Mouse (Mus musculus): ENCODE results near the gene Sall4.

The Sall4 gene

DNA sequence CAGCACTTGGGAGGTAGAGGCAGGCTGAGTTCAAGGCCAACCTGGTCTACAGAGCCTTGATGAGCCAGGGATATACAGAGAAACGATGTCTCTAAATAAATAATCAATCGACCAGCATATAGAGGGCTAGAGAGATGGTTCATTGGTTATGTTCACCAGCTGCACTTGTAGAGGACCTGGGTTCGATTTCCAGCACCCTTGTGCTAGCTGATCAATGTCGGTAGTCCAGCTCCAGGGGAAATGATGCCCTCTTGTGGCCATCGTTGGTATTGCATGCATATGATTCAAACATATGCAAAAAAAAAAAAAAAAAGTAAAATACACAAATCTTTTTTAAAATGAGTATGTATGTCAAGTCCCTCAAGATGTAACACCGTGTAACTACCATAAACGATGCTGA lies 25.1 kb downstream of the Sall4 start:
- peak; percentile 74 for DNase-seq

DNA sequence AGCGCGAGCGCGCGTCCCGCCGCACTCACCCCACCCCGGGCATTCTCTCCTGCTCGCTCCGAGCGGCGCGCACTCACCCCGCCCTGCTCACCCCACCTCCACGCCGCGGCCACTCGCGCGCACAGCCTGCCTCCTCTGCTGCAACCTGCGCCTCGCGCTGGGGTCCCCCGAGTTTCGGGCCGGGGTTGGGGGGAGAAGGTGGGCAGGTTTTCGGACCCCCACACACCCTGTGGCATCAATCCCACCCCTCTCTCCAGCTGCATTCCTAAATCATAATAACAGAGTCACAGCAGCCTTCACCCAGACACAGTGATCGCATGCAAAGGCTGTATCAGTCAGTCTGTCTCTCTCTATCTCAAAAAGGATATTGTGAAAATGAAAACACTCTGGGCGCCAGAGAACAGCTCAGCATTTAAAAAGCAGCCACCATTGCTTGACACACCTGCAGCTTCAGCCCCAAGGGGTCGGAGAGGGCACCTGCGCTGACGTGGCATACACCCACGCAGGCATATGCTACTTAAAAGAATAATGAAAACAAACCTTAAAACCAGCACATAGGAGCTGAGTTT lies 25.6 kb downstream of the Sall4 start, which contains the start of gene Atp9a:
TSS of gene Atp9a (minus strand) at position 351 of the 569 bp plus-strand sequence.
- peak; percentile 76 for DNase-seq

DNA sequence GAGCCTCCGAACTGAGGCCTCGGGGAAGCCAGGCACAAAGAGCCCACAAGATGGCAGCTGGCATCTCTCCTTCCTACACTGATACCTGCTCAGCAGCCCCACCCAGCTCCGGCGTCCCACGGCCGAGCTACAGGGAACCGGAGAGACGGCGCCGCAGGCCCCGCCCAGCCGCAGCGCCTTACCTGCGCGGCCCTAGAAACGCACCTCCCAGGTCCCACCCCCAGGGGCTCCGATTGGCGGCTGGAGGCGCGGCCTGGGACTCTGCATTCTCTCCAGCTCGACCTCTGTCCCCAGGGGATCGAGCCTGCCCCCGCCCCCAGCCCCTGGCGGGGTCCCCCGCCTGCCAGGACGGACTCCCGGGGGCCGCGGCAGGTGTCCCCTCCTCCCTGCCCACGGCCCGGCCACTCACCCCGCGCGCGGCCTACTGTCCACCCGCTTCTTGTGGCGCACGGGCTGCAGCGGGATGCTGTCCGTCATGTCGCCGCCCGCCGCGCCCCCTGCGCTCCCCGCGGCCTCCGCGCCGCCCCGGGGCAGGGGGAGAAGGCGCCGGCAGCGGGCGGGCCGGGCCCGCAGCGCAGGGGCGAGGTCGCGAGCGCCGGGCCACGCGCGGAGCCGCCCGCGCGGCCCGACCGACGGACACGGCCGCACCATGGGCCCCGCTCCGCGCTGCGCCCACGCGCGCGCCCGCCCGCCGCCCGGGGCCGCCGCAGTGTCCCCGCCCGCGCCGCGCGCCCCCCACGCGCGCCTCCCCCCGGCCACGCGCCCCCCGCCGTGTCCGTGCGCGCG lies 26.3 kb downstream of the Sall4 start:
- DNase-seq, result peak; percentile 86

DNA sequence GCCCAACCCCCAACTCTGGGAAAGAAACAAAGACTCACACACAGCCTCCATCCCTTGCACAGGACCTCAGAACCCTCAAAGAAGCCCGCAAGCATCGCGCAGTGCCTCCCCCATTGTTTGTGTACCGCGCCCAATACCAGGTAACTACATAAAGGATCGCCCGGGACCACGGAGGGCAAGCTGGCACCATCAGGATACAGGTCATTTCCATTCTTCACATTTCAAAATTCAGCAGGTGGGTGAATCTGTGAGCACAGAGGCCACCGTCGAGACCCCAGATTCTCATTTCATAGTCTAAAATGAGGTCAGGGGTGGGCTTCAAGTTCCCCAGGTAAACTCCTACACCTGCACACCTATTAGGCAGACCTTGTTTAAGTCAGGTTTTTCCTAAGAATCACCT lies 27.2 kb downstream of the Sall4 start:
- DNase-seq, result no peak

DNA sequence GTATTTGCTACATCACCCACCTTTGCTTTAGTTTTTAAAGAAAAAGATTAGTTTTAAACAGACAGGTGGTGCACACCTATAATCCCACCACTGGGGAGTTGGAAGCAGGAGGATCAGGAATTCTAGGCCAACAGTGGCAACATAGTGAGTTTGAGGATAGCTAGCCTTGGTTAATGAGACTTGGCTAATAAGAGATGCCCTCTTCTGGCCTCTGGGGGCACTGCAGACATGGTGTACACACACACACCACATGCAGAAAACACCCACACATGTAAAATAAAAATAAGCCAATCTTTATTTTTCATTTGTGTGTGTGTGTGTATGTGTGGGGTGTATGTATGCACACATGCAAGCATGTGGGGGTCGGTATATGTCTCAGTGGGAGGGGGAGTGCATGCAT lies 28.9 kb downstream of the Sall4 start:
- DNase-seq, result no peak

DNA sequence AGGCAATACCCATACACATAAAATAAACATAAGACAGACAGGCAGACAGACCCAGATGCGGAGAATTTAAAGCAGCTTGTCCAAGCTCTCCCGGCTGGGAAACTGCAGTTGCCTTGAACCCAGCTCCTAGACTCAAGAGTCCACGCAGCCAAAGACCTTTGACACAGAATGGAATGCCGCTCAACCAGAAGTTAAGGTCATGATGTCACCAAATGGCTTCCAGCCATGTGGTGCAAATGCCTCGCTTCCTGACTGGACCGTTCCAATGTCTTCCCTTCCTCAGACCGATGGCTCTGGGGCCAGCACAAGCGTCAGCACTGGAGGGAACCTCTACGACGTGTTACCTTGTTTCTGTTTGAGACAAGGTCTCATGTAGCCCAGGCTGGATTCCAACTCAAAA lies 29.9 kb downstream of the Sall4 start:
- no peak for DNase-seq

DNA sequence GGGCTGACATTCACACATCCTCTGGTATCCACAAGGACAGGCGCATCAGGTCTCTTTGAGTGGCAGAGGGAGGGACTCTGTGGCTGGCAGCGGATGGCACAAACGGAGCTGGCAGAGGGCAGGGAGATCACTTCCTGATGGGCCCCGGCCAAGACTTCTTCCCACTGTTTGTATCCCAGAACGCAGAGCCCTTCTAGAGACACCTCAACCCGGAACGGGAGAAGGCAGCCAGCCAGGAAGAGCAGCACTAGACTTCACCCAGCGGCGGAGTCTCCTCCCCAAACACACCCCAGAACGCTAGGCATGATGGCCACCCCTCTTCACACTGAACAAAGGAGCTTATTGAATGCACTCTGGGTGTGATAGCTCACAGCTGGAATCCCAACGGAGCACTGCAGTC lies 33.7 kb downstream of the Sall4 start:
- DNase-seq, result peak; percentile 78

DNA sequence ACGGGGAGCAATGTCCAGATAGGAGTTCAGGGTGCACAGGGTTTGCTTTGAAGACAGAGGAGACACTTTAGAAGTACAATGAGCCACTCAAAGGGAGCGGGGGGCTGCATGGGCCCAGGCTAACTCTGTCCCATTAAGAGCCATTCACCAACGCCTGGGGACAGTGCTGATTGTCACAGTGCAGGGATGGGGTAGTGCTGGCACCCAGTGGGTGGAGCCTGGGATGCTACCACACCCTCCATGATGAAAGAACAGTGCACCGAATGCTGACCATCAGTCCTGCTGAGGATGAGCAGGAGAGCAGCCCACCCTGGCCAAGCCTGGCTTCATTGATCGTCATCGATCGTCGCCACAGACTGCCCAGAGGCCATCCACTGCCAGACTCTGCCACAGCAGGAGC lies 36.5 kb downstream of the Sall4 start:
- no peak for DNase-seq

DNA sequence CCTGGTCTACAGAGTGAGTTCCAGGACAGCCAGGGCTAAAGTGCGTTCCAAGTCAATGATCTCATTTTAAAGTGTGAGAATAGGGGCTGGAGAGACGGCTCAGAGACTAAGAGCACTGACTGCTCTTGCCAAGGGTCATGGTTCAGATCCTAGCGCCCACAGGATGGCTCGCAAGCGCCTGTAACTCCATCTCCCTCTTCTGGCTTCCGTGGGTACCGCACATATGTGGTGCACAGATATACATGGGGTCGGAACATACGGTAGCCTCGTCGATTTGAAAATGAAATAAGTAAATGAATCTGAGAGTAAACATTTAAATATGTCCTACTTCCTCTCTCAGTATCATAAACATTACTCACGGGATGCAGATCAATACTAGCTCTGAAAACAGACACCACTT lies 38.0 kb downstream of the Sall4 start:
- no peak for DNase-seq

DNA sequence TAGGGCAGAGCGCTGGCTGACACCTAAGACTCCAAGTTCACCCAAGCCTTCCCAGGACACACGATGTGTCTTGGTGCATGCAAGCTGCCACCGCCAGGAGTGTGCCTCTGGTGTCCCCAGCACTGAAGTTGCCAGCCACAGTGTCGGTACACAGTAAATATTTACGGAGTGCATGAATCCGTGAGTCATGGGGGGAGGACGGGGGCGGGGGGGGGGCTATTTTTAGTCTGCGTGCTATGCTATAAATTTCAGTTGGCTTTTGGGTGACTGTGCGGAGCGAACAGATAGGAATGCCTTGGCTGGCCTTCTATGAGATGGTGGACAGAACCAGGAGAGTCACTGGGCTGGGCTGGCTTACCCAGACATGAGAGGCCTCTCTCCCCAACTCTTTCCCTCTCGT lies 39.7 kb downstream of the Sall4 start:
- DNase-seq, result no peak

DNA sequence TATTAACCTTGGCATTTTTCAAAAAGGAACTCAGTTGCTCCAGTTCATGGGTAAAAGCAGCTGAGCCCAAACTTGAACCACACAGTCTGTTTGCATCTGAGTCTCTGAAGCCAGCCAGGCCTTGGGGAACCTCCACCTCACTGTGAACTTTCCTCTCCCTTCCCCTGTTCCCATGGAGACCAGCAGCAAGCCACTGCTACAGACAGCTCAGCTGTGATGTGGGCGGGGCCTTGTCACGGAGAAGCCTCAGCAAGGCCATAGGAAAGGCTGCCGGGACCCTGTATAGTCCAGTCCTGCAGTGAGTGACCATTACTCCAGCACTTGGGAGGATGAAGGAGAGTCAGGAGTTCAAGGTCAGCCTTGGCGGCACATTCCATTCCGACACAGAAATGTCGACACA lies 41.7 kb downstream of the Sall4 start:
- DNase-seq, result no peak

DNA sequence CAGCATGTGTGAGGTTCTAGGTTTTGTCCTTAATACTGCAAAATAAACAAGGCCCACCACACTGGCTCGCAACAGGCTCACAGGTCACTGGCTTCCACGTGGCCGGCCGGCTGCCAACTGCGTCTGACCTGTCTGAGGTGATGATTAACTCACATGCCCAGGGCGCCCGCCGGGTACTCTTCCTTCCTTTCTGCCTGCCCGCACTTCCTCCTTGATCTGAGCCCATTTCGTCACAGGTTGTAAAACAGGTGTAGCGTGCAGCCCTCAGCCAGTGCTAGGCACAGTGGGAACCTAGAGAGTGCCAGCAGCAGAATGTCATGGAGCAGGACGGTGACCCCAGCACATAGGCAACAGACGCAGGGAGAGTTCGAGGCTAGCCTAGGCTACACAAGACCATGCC lies 46.4 kb downstream of the Sall4 start:
- DNase-seq, result peak; percentile 44

DNA sequence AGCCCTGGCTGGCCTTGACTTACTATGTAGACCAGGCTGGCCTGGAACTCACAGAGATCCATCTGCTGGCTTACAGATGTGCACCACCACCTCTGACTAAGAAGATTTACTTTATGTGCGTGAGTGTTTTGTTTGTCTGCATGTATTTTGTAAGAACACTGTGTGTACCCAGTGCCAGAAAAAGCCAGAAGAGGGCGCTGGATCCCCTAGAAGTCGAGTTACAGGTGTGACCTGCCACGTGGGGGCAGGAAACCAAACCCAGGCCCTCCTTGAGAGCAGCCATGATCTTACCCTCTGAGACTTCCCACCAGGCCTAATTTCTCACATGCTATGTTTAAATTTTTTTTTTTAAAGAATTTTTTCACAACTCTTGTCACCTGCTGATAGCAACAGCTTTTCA lies 48.0 kb downstream of the Sall4 start:
- no peak for DNase-seq

DNA sequence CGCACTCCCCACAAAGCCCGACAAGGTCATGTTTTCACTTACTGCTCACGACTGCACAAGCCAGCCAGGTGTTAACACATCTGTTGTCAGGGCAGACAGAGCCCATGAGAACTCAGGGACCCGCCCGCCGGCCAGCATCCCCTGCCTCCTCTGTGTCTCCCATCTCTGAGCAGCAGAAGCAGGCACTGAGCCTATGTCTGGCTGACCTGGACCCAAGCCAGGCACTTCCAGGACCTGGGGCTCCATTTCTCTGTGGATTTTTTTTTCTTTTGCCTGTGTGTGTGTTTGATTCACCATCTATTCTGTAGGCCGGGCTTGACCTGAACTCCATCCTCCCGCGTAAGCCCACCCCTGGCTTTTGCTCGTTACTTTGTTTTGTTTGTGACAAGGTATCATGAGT lies 49.0 kb downstream of the Sall4 start:
- peak; percentile 41 for DNase-seq

DNA sequence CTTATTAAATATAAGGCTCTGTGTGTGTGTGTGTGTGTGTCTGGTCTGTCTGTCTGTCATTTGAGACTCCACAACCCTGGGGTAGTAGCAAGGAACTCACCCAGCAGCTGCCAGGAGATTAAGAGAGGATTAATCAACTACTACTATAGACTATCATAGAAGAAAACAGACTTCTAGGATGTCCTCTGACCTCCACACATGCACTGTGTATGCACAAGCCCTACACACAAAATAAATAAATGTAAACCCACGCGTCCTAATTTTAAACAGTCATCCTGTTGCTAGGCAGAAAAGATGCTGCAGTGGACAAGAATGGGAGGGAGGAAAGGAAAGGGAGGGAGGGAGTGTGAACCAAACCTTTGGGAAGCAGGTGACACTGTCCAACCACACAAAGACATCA lies 49.5 kb downstream of the Sall4 start:
- no peak for DNase-seq

DNA sequence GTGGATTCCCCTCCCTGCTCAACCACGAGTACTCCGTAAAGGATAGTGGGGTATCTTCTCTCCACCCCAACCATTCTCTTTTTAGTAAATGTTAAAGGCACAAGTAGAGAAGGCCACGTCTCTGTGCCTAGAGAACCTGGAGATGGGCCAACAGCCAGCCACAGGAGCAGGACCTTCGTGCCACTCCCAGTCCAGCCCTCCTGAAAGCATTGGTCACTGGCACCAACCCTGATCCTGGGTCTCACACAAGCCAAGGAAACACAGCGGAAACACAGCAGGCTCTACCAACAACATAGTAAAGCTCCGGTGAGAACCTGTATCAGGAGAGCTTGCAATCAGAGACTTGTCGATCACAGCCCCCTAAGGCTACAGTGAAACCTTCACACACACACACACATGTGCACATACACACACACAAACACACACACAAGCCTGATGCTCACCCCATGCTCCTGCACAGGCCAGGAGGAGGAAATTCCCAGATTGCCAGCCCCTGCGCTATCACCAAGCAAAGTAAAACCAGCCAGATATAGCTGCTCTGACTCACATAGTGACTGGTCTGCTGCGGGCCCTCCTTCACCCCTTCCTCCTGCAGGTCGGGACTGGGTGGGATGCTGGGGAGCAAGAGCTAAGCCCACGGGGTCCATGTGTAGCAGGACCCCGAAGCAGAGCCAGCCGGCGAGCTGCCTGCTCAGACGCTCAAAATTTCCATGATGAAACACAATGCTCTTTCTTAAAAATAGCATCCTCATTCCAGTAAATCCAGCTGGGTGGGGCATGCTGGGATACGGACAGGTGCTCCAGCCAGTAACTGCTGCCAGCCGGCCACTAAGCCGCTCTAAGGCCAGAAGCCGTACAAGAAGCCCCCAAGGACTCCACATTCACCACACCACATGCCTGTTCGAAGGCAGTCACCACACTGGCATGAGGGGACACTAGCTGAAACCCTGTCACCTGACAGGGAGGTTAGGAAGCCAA lies 55.3 kb downstream of the Sall4 start:
- DNase-seq, result peak; percentile 37

DNA sequence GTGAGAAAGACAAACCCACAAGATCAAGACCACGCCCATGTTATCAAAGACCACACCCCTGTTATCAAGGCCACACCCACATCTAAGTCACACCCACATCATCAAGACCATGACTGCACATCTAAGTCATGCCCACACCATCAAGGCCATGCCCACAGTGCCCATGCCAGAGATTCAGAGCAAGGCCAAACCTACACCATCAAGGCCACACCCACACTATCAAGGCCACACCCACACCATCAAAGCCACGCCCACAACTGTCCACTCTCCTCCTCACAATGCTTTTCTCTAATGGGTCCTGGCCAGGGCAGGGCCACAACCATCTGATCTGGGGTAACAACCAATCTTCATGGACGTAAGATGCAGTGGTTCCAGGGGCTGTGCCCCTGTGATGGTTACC lies 56.8 kb downstream of the Sall4 start:
- DNase-seq, result no peak

DNA sequence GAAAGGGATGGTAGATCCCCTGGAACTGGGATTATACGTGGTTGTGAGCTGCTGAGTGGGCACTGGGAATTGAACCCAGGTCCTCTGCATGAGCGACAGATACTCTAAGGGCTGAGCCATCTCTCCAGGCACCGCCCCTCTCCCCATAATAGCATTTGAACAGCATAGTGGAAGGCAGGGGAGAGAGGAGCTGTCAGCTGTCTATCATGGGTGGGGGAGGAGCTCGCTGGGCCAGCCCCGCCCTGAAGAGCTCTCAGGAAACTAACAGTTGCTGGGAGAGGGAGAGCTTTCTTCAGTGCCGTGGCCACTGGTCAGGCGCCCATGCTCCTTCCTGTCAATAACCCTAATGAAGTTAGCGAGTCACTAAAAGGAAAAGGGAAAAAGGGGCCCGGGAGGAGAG lies 60.0 kb downstream of the Sall4 start:
- no peak for DNase-seq

DNA sequence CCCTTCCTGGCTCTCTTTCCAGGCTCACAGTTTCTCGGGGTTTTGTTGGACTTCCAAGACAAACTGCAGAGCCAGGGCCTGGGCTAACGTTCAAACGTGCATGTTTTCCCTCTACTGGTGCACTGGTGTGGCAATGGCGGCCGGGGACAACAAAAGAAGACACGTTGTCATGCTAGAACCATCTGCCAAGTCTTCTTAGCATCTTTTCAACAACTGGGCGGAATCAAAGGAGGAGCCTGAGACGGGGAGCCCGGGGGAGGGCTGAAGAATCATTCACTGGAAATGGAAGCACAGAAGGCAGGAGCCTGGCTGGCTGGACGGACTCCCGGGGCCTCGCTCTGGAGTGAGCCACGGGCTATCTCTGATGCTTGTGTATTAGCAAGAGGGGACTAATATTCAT lies 65.5 kb downstream of the Sall4 start:
- peak; percentile 40 for DNase-seq

Measured in cerebellum, adult 8-10 months (tissue).